Mouse (Mus musculus): ENCODE measurements around the gene Celsr1.

- TF ChIP-seq CTCF (IDR thresholded peaks at IDR 0.05; ENCODE audit: low read depth, low read length): no peak
- TF ChIP-seq TAL1 (conservative IDR thresholded peaks at IDR 0.05; ENCODE audit: low read depth, low read length): no peak
- no peak for TF ChIP-seq POLR2AphosphoS5 (IDR thresholded peaks at IDR 0.05; ENCODE audit: insufficient replicate concordance, low read depth, low read length)
- TF ChIP-seq GATA1 (IDR thresholded peaks at IDR 0.05; ENCODE audit: borderline replicate concordance, low read length): no peak
Measured at GRCm38 (mm10) chr15:85990696-85991443, 42.7 kb downstream of the Celsr1 start.
